Mouse (Mus musculus) thymus, adult 18-20 months (tissue): ENCODE results near the gene Litaf.

ENCODE experiments used
- DNase-seq, 2 experiments: peaks; one replicate each; pipeline ENCODE4 v3.0.0; 2022; ENCODE audit warnings: mixed read lengths in 2 of 2

Gene Litaf

GRCm38 (mm10) chr16:11065431-11065830 is 526 bp downstream of the Litaf start:
- DNase-seq: no peak

DNA sequence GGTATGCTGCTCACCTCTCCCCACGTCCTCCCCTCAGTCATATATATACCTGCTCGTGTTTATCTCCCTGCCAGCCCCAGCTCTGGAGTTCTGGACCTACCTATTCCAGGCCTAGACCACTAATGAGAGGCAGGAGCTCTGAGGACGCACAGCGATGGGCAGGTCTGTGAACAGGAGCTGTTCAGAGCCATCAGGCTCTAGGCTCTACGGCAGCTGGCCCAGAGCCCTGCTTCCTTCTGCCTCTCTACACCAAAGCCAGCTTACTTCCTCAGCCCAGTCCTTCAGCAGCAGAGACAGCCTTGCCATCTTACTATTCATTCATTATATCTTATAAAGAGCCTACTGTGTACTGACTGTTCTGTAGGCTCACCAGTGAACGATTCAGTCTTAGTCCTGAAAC is 1.2 kb downstream of the Litaf start:
- no peak for DNase-seq

- no peak for DNase-seq
Observed at GRCm38 (mm10) chr16:11064341-11064740, 1.6 kb downstream of the Litaf start.

DNA sequence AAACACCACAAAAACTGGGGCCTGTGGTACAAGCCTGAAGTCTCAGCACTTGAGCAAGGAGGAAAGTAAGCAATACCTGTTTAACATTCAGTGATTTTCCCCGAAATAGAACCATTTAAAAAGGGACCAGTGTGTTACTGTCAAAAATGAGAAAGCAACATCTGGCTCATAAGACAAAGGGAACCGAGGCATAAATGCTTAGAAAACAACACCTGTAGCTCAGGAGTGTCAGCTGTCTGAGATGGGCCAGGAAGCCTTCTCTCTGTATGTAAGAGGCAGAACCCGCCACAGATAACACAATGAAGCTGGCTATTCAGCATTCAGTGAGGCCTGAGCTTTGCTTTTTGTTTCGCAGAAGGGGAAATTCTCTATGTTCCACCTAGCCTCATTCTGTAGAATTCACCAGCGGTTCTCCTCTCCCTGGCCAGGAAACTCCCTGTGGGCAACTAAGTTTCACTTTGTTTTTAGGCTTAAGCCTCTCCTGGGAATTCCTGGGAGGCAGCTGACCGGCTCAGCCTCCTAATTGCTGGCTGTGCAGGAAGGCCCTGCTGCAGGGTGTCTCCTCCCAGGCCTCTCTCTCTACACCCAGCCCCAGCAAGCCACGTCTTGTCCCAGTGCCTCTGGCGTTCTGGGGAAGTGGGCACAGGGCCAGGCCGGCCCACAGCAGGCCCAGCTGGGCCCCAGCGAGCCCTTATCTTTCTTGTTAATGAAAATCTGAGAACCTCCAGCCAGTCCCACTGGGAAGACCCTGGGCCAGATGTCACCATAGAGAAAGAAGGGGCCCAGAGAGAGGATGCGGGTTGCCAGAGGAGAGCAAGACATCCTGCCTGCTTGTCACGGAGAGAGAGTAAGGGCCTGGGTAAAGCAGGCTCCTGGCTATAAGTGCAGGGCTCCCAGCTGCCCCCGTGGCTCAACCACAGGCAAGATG is 2.9 kb downstream of the Litaf start:
- DNase-seq: peak in 1 of 2 experiments; percentile 35

DNA sequence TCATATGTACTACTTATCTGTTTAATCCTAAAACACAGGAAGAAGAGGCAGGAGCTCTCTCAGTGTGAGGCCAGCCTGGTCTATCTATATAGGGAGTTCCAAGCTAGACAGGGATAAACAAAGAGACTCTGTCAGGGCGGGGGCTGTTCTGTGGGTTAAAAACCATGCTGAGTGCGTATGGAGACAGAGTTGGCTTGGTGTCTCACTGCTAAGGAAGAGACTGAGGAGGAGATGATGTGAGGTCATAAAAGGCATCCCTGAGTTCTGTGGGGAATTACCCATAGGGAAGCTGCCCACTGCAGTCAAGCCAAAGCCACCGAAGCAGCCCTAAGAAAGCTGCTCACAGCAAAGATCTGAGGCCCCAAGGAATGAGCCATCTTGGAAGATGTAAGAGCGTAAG is 5.3 kb downstream of the Litaf start, which contains the start of gene Snn:
Gene Snn, plus strand, starts transcription at position 301 of the 400 bp plus-strand sequence.
- DNase-seq: no peak

DNA sequence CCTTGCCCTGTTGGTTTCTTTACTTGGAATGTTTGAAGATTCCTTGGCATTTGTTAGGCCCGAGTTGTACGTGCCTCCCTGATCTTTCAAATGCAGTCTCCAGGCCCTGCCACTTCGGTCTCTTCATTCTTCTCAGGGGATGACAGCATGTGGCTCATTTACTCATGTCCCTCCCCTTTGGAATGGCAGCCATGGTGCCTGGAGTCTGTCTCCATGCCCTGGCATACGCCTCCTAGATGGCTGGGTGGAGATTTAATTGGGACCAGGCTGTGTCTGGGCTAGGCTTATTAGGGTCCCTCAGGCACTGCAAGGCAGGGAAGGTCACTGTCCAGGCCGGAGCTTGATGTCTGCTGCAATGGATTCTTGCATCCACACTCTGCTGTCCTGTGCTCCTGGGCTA is 10.0 kb downstream of the Litaf start:
- no peak for DNase-seq

GRCm38 (mm10) chr16:11054871-11055270 is 11.1 kb downstream of the Litaf start:
- no peak for DNase-seq

DNA sequence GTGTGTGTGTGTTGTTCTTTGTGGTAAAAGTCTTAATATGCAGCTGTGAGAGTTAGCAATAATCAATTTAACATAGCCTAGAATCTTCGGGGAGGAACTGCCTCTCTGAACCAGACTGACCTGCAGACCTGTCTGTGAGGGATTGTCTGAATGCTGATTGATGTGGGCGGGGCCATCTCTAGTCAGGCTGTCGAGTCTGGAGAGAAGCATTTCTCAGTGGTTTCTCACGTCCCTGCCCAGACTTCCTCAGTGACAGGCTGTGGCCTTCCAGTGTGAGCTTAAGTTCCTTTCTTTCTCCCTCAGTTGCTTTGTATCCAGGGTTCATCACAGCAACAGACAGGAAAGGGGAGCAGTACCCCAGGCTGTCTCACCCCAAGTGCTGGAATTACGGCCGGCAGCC is 11.5 kb downstream of the Litaf start:
- no peak for DNase-seq

GRCm38 (mm10) chr16:11051134-11051533 is 14.8 kb downstream of the Litaf start:
- DNase-seq: no peak

- DNase-seq: no peak
Observed at GRCm38 (mm10) chr16:11050226-11050625, 15.7 kb downstream of the Litaf start.

DNA sequence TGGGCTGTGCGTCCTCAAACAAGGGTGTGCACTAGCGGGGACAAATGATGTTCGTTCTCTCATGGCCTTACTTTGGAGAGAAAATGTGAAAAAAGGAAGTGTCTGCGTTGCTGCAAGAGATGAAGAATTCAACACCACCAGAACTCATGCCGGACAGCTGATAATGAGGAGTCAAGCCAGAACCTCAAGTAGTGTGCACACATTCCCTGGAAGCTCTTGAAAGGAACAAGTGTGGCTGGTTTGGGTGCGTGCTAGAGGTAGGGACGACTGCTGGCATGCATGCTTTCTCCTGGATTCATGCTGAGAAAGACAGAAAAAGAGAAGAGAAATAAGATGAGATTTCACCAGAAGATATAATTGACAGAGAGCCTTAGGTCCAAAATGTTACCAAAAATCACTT is 18.8 kb downstream of the Litaf start:
- no peak for DNase-seq

DNA sequence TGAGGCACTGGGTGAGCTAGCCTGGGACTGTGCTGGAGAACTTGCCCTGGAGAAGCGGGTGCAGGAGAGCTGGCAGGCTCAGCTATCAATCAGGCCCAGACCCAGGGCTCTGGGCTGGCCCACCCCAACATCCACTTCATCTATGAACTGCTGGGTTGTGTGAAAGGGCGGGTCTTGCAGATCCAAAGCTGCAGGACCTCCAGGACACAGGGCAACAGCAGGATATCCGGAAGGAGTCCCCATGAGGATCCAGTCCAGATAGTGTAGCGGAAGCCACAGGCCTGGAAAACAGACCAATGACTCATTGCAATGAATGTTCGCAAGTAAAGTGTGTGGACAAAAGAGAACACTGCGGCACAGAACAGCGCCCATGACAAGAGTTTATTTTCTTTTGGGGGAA is 19.5 kb downstream of the Litaf start:
- DNase-seq: no peak

GRCm38 (mm10) chr16:11043239-11043638 is 22.7 kb downstream of the Litaf start:
- DNase-seq: no peak

GRCm38 (mm10) chr16:11040603-11041002 is 25.4 kb downstream of the Litaf start:
- no peak for DNase-seq

- DNase-seq: peak; percentile 30 to 48
Observed at GRCm38 (mm10) chr16:11035790-11036431, 30.0 kb downstream of the Litaf start.

- DNase-seq: no peak
Observed at GRCm38 (mm10) chr16:11035273-11035672, 30.7 kb downstream of the Litaf start.

GRCm38 (mm10) chr16:11034193-11034803 is 31.7 kb downstream of the Litaf start:
- peak; percentile 44 to 64 for DNase-seq

DNA sequence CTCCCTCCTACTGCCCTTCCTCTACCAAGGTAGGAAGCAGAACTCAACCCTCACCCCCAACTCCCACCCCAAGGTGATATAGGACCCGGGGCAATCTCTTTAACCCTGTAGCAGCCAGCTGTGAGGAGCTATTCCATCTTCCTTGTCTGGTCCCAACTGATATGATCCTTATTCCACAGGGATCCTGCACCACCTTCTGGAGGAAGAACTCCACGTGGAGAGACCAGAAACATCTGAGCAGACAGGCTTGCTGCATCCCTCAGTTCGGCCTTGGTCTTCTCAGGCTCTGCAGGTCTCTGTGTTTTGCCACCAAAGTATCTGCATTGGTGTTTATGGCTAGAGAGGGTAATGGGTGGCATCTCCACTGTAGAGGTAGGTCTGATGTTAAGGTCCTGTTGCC is 34.6 kb downstream of the Litaf start:
- no peak for DNase-seq

DNA sequence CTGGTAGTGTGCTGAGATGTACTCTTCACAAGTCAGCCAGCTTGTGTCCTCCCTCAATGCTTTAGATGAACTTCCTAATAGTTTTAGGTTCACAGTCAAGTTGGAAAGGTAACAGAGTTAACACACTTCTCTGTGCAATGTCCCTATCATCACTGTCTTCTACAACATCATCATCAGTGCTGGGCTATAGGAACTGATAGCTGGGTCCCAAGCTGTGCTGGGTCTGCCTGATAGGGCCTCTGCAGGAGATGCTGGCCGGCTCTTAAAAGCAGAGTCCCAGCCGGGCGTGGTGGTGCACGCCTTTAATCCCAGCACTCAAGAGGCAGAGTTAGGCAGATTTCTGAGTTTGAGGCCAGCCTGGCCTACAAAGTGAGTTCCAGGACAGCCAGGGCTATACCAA is 35.1 kb downstream of the Litaf start:
- DNase-seq: no peak

- DNase-seq: no peak
Observed at GRCm38 (mm10) chr16:11028206-11028605, 37.8 kb downstream of the Litaf start.

GRCm38 (mm10) chr16:11024841-11025240 is 41.1 kb downstream of the Litaf start:
- DNase-seq: no peak

- DNase-seq: no peak
Observed at GRCm38 (mm10) chr16:11023618-11024017, 42.3 kb downstream of the Litaf start.

- DNase-seq: no peak
Observed at GRCm38 (mm10) chr16:11022113-11022489, 43.9 kb downstream of the Litaf start.
